ENCODE assay signal across 7 mouse cellular contexts in the genomic region with DNA sequence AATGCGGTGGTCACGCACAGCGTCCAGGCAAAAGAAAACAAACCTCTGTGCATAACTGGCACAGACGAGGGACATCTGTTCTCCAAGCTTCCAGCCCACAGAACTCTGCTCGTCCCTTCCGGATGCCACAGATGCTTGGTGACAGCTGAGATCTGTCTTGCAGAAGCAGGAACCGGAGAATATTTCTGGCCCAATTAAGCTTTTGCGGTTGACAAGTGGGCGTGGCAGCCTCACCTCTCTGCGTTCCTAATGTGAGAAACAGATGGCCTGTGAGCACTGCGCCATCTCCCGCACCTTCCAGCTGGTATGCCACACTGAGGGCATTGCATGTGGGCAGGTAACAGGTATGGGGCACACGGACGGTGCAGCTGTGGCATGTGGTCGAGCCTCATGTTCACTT. TPM values are rescaled to one million over a fixed set of nuclear protein-coding genes. Genes with fewer than 3 reads are reported as not detected.
DNase-seq lines count a peak whose midpoint lies in the region; TF ChIP-seq lines count a peak whose summit lies in the region.

No protein-coding gene starts in this region.

- H3K4me3 ChIP-seq in spleen, adult 2 months (ENCODE audit: extremely low read depth, insufficient read depth, insufficient read length) = peak overlapping the region; percentile 24; the same call in 1 of the 2 replicates
- H3K4me3 ChIP-seq in limb, embryonic 10.5 days = no peak overlapping the region

- no peaks in the 10 kb centered on the region for H3K36me3 ChIP-seq in spleen, adult 2 months (ENCODE audit: control insufficient read depth, insufficient read depth, low read length)
- H3K36me3 ChIP-seq in limb, embryonic 10.5 days = no peaks in the 10 kb centered on the region

- H3K27me3 ChIP-seq in spleen, adult 2 months (ENCODE audit: control insufficient read depth, insufficient read depth, low read length) = no peaks in the 10 kb centered on the region
- H3K27me3 ChIP-seq in limb, embryonic 10.5 days (ENCODE audit: low read depth, poor library complexity, severe bottlenecking) = peaks cover 8% of the 10 kb centered on the region; the same call in 1 of the 2 replicates

- 57% methylated on average over 15 of the region's 15 CpGs for WGBS in spleen, adult 2 months
- 60% methylated on average over 15 of the region's 15 CpGs for whole genome bisulfite sequencing in limb, embryonic 10.5 days

- H3K27ac ChIP-seq in spleen, adult 2 months (ENCODE audit: insufficient read depth, low read length) = no peak overlapping the region
- H3K27ac ChIP-seq in limb, embryonic 10.5 days = no peak overlapping the region

- peaks cover 10% of the 10 kb centered on the region; the same call in 1 of the 2 replicates for H3K4me1 ChIP-seq in spleen, adult 2 months (ENCODE audit: control insufficient read depth, insufficient read depth, insufficient read length)
- H3K4me1 ChIP-seq in limb, embryonic 10.5 days = peaks cover 7% of the 10 kb centered on the region

- H3K9me3 ChIP-seq in limb, embryonic 10.5 days (replicated peaks) = no peaks in the 10 kb centered on the region

- DNase-seq in spleen, adult 2 months (ENCODE audit: low read depth in 1 of 2, low spot score in 2 of 2) = peak in 1 of 2 experiments; percentile 50
- DNase-seq in spleen, postnatal 4 days (ENCODE audit: low spot score in 2 of 2) = no peak
- peak; percentile 40 for DNase-seq in kidney, adult 11 months
- peak; percentile 32 for DNase-seq in limb, embryonic 10.5 days (ENCODE audit: low spot score)
- DNase-seq in right cerebral cortex, postnatal 10 days (ENCODE audit: low spot score in 2 of 2) = peak; percentile 64 to 84
- no peak for DNase-seq in adipocyte (ENCODE audit: low spot score)
- DNase-seq in neural tube, embryonic 10.5 days (ENCODE audit: extremely low spot score, low spot score) = no peak

- TF ChIP-seq POLR2A in spleen, adult 2 months (IDR thresholded peaks at IDR 0.05; ENCODE audit: low read depth, low read length) = no peak

- TF ChIP-seq CTCF in spleen, adult 2 months (IDR thresholded peaks at IDR 0.05; ENCODE audit: extremely low read depth, insufficient read depth, insufficient read length, insufficient replicate concordance) = no peak

RNA-seq across cellular contexts. Expression of a gene that starts 27.1 kb away (rescaled TPM):
- polyA plus RNA-seq in spleen, adult 2 months (2012; rRNA removed) = 4.5 and 10.9 TPM in 2 replicates
- 0.39 and 0.60 TPM in 2 replicates for polyA plus RNA-seq in limb, embryonic 10.5 days (2016; fragmentation: Nextera tagmentation; extraction: Ambion mirVana)

RNA-seq across cellular contexts. Expression of a gene that starts 58.3 kb away (rescaled TPM):
- 42.7 and 44.5 TPM in 2 replicates for polyA plus RNA-seq in spleen, adult 2 months (2012; rRNA removed)
- polyA plus RNA-seq in limb, embryonic 10.5 days (2016; fragmentation: Nextera tagmentation; extraction: Ambion mirVana) = 267 and 278 TPM in 2 replicates

Comparison
In these comparisons a context has a peak if more than half of its experiments do, and no peak if none do; other contexts are left out.
1. DNase-seq: peak in kidney, adult 11 months (single experiment), limb, embryonic 10.5 days (single experiment) and right cerebral cortex, postnatal 10 days (2 of 2); none in spleen, postnatal 4 days (0 of 2), adipocyte (single experiment) and neural tube, embryonic 10.5 days (single experiment).